Mouse (Mus musculus): ENCODE measurements around the gene Fanci.

The Fanci gene

DNA sequence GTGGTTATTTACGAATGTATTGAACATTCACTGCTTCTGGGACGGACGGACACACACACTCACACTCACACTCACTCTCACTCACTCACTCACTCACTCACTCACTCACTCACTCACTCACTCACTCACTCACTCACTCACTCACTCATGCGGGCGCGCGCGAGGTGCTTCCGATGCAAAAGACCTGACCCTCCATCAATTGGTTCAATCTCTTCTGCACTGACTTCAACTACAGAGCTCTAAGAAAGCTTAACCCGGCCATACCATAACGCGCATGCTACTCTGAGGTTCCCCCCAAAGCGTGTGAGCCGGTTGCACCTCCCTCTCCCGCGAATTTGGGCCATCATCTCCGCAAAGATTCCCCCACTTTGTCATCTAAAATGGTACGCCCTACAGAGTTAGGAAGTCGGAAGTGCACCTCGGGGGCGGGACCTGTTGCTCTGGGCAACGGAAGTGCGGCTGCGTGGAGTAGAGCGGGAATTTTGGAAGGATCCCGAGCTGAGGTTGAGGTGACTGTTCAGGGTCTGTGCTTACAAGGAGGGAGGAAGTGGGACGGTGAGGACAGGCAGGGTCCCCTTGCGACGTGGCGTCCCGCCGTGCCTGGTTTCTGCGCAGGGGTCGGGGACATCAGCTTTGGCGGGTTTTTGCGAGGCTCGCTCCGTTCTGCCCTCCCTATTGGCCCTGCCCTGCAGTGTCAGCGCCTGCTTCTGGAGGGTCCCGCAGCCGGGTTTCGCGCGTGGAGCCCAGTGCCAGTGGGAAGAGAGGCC is at the start of gene Fanci:
Gene Fanci, plus strand, starts transcription at position 47 of the 767 bp plus-strand sequence.
- in situ Hi-C loops (cut with MboI, MseI): no loop called here

DNA sequence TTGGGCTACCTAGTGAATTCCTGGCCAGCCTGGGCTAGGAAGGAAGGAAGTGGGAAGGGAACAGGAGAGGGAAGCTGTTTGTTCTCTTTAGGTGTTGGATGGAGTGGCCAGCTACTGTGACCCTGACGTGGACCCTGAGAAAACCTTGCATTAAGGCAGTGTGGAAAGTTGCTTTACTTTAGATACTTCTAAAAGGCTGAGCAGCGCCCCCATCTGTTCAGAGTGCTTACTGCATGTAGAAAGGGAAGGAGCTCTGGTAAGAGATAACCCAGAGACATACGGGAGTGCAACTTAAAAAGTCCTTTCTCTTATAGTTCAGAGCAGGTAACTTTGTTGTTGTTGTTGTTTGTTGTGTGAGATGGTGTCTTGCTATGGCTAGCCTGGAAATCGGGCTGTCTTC is 45.8 kb upstream of the Fanci start:
- in situ Hi-C loops (cut with MboI, MseI): loop anchor here (5.0 kb wide), 2 partner anchors 204 to 429 kb away; no protein-coding TSS in a partner anchor

- in situ Hi-C loops (cut with MboI, MseI): loop anchor here (5.0 kb wide), 2 partner anchors 204 to 429 kb away; no protein-coding TSS in a partner anchor
Measured at GRCm38 (mm10) chr7:79346555-79347075, 45.1 kb upstream of the Fanci start.

- in situ Hi-C loops (cut with MboI, MseI): loop anchor here (5.0 kb wide), 2 partner anchors 205 to 430 kb away; no protein-coding TSS in a partner anchor
Measured at GRCm38 (mm10) chr7:79347108-79347813, 44.5 kb upstream of the Fanci start.

GRCm38 (mm10) chr7:79348816-79349215 is 42.9 kb upstream of the Fanci start:
- in situ Hi-C loops (cut with MboI, MseI): loop anchor here (5.0 kb wide), 2 partner anchors 207 to 432 kb away; no protein-coding TSS in a partner anchor

DNA sequence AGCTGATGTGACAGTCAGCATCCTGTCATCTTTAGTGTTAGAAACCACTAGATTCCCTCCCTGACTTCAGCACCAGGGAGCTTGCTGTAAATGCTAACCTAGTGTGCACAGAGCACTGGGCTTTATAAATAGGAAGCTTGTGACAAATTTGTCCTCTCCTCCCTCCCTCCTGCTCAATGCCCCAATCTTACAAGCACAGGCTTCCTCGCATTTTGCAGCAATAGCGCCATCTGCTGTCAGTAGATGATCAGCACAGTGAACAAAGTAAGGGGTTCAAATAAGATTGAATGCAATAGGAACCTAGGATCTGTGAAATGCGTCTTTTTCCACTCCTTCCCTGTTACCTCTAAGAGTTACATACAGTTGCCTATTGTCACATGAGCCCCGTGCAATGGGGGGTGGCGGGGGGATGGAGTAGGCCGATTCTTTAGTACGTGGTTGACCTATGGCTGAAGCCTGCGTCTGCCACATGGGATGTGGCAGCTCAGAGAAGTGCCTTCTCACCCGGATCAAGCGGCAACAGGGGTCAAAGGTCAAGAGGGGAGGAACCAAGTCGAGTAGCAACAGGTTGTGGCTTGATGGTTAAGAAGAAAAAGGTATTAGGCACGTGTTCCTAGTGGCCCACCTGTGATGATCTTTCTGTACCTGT is 41.9 kb upstream of the Fanci start:
- in situ Hi-C loops (cut with MboI, MseI): loop anchor here (5.0 kb wide), 4 partner anchors 103 to 433 kb away; no protein-coding TSS in a partner anchor

GRCm38 (mm10) chr7:79358350-79359182 is 33.2 kb upstream of the Fanci start:
- in situ Hi-C loops (cut with MboI, MseI): loop anchor here in 1 of 2 experiments (5.0 kb wide), 1 partner anchor 441 kb away; no protein-coding TSS in a partner anchor

DNA sequence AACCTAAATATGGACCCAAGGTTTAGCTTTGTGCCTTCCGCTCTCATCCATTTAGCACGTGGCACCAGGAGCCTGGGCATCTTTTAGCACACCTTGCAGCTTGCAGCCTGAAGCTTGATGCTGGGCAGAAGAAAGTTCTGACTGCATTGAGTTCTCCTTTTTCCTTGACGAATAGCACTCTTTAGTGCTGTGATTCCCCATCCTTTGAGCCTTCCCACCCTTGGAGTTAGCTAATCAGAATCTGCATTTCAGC is 32.6 kb upstream of the Fanci start:
- in situ Hi-C loops (cut with MboI, MseI): loop anchor here in 1 of 2 experiments (5.0 kb wide), 1 partner anchor 442 kb away; no protein-coding TSS in a partner anchor

DNA sequence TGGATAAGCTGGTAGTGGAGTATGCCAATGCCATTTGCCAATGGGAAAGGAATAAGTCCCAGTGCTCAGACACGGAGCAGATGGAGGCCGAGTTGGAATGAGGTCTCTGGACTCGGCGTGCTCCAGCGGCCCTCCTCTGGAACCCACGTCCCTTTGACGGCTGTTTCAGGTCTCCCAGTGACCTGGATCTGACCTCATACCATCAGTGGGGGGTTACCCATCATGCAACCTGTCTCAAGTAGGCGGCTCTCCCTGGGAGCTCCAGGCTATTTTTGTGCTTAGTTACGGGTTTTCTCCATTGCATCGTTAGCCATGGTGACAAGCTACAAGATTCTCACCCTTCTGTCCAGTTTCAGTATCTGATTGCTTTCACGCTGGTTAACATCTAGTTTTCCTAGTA is 31.7 kb upstream of the Fanci start:
- in situ Hi-C loops (cut with MboI, MseI): no loop called here

DNA sequence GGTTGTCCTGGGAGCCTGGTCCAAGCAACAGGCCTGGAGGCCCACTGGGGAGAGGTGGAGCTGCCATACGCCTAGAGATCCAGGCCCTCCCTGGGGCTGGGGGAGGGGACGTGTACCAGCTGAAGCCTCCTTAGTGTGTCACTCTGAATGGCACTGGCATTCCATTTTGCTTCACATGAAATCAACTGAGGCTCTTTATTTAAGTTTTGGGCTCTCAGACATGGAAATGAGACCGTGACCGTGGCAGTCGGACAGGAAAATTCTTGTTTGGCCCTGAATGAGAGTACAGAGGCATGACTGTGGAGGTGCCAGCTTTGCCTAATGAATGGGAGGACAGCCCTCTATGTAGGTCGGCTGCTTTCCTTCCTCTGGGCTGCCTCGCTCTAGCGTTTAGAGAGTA is 29.5 kb upstream of the Fanci start:
- in situ Hi-C loops (cut with MboI, MseI): no loop called here

DNA sequence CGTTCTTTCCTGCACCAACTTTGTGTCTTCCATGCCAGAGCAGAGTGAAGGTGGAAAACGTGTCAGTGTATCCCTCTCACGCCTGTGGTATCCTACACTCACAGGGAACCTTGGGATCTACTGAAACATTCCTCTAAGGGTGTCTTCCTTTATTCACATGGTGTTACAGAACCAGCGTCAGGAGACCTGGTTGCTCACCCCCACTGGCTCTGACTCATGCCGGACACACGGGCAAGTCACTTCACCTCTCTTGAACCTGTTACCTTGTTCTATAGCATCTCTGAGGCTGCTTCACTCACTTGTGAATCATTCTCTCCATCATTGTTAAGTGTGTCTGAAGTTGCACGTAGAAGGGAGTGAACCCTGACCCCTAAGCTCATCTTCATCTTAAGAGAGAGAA is 28.9 kb upstream of the Fanci start:
- in situ Hi-C loops (cut with MboI, MseI): no loop called here

DNA sequence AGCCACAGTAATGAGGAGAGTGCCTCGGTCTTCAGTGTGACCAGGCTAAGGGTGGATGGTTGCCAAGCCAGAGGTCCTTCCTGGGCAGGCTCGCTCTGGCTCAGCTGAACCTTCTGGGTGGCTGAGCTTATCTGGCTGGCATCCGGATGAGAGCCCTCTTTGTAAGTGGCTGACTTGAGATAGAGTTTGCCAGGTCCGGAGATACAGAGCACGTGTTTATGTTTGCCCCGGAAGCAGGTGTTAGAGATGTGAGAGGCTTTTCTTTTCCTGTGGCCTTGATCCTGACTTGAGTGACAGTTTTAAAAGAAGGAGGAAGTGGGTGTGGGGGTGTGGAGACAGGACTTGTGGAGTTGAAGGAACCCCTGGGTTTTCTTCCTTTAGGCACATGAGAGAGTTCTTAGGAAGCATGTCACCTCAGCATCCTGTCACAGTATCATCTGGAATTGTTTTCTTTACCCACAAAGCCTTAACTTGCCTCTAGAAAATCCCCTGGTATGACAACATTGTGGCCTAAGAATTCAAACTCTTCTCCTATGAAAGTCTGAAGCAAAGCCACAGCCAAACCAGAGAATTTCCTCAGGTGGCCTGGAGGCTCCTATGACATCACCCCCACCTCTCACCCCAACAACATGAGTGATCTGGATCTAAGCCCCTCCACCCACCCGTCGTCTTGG is 28.2 kb upstream of the Fanci start:
- in situ Hi-C loops (cut with MboI, MseI): no loop called here

DNA sequence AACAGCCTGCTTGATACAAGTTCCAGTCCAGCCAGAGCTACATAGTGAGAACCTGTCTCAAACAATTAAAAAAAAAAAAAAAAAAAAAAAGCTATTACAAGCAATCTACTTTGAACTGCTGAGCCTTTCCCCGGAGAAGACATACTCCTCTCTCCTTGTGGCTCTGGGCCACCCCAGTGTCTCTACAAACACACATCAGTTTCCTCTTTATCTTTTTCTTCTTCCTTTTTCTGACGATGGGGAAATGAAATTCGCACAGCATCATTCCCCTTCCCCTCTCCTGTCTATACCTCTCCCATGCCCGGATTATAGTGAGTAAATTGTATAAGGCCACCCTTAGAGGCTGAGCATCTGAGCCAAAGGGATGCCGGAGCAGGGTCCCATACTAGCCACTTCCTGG is 23.1 kb upstream of the Fanci start:
- in situ Hi-C loops (cut with MboI, MseI): no loop called here

GRCm38 (mm10) chr7:79369416-79369815 is 22.3 kb upstream of the Fanci start:
- in situ Hi-C loops (cut with MboI, MseI): no loop called here

- in situ Hi-C loops (cut with MboI, MseI): loop anchor here in 1 of 2 experiments (5.0 kb wide), 1 partner anchor 101 kb away; no protein-coding TSS in a partner anchor
Measured at GRCm38 (mm10) chr7:79371321-79371879, 20.3 kb upstream of the Fanci start.

DNA sequence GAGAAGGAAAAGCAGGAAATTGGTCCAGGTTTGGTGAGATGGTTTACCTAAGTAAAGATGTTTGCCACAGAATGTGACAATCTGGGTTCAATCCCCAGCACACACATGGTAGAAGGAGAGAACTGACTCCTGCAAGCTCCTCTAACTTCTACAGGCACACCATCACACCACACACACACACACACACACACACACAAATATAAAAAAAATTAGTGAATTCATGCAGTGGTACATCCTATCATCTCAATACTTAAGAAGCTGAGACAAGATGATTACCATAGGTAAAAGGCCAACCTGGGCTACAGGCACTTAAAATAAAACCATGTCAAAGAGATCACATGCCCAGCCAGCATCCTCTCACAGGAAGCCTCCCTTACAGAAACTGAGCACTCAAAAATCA is 17.7 kb upstream of the Fanci start:
- in situ Hi-C loops (cut with MboI, MseI): loop anchor here in 1 of 2 experiments (5.0 kb wide), 1 partner anchor 98 kb away; no protein-coding TSS in a partner anchor

- in situ Hi-C loops (cut with MboI, MseI): loop anchor here in 1 of 2 experiments (5.0 kb wide), 1 partner anchor 97 kb away; no protein-coding TSS in a partner anchor
Measured at GRCm38 (mm10) chr7:79375594-79375993, 16.1 kb upstream of the Fanci start.

DNA sequence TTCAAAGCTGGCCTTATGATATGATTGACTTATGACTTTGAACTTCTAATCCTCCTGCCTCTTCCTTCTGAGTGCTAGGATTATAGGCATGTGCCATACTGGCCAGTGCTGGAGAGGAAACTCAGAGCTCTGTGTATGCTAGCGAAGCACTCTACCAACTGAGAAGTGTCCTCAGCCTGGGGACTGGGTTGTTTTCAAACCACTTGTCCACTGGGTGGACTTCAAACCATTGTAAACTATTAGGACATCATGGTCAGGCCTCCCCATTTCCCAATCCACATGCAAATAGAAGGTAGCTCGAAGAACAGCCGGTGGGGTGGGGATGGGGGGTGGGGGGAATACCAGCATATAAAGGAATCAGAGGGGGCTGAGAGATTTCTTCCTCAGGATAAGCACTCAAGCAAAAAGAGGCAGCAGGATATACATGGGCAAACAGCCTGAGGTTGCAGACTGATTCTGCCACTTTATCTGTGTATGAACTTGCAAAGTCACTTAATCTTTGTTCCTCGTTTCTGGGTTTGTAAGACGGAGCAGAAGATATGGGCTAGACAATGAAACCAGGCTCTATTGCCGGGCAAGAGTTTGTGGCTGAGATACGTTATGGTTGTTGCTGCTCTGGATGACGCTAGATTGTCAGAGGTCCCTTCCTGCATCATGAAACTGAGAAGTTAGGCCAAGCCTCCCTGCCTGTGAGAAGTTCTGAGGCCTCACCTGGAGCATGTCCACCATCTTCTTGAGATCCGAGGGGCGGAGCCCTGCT is 15.0 kb upstream of the Fanci start:
- in situ Hi-C loops (cut with MboI, MseI): loop anchor here in 1 of 2 experiments (5.0 kb wide), 1 partner anchor 96 kb away; no protein-coding TSS in a partner anchor
